Mouse (Mus musculus) G1E (cell line): ENCODE results near the gene Elovl6.

Source experiments
- CTCF ChIP-seq: IDR thresholded peaks from 2 replicates; pipeline ENCODE4 v1.5.1; 2012; ENCODE audit warnings: low read depth, low read length, inconsistent platforms, mixed read lengths
- GATA1 ChIP-seq: IDR thresholded peaks from 2 replicates; pipeline ENCODE4 v1.6.1; 2012; ENCODE audit warnings: borderline replicate concordance, low read length, inconsistent platforms, mixed read lengths
- GATA2 ChIP-seq: IDR thresholded peaks from 2 replicates; pipeline ENCODE4 v1.6.1; 2012; ENCODE audit warnings: low read depth, low read length, inconsistent platforms, borderline replicate concordance
- POLR2AphosphoS5 ChIP-seq: IDR thresholded peaks from 2 replicates; pipeline ENCODE4 v1.6.1; 2012; ENCODE audit warnings: low read depth, low read length, inconsistent platforms; ENCODE audit not compliant: insufficient replicate concordance
- TAL1 ChIP-seq: conservative IDR thresholded peaks from 2 replicates; pipeline ENCODE4 v1.6.1; 2012; ENCODE audit warnings: low read depth, low read length, inconsistent platforms, mixed read lengths

- TF ChIP-seq CTCF (no peak), GATA1 (no peak), GATA2 (no peak), TAL1 (no peak), POLR2AphosphoS5 (no peak)
These were observed 107.5 kb downstream of the Elovl6 start for GRCm38 (mm10) chr3:129639701-129640100.
